Mouse (Mus musculus) stomach, postnatal 0 days (tissue): ENCODE measurements around the gene Nhs. TPM values are rescaled to one million over a fixed set of nuclear protein-coding genes. Genes with fewer than 3 reads are reported as not detected.
A peak's percentile ranks its signal among the peaks of the same experiment; 100 is the strongest.

ENCODE experiments used
- ATAC-seq: fragments of 200-750 bp; cut with Nextera tagmentation; 2 replicates; pipeline ENCODE4 v1.8.0; 2017; ENCODE audit not compliant: low FRiP score, low TSS enrichment
- DNase-seq: peaks from one replicate; pipeline ENCODE4 v3.0.0-alpha.2; 2016; ENCODE audit warnings: low spot score
- H3K27ac ChIP-seq: fragments of 300-500 bp; sonication (generic); replicated peaks from 2 replicates; pipeline ENCODE4 v1.5.1; 2014; ENCODE audit warnings: mild to moderate bottlenecking, control low read depth
- H3K27me3 ChIP-seq: fragments of 300-500 bp; sonication (generic); 2 replicates; pipeline ENCODE4 v1.6.1; 2014; ENCODE audit warnings: low read length; ENCODE audit not compliant: control insufficient read depth, insufficient read depth
- H3K36me3 ChIP-seq: fragments of 300-500 bp; sonication (generic); 2 replicates; pipeline ENCODE4 v1.6.1; 2014; ENCODE audit warnings: low read length, mixed read lengths; ENCODE audit not compliant: control insufficient read depth, insufficient read depth
- H3K4me1 ChIP-seq: fragments of 300-500 bp; sonication (generic); replicated peaks from 2 replicates; pipeline ENCODE4 v1.6.1; 2014; ENCODE audit warnings: antibody characterized with exemption; ENCODE audit not compliant: control insufficient read depth, insufficient read depth
- H3K4me2 ChIP-seq: fragments of 300-500 bp; sonication (generic); replicated peaks from 2 replicates; pipeline ENCODE4 v1.6.1; 2014; ENCODE audit warnings: low read depth, mild to moderate bottlenecking, control low read depth, moderate library complexity
- H3K4me3 ChIP-seq: fragments of 300-500 bp; sonication (generic); 2 replicates; pipeline ENCODE4 v1.5.1; 2014; ENCODE audit warnings: low read depth, low read length, control low read depth
- H3K9ac ChIP-seq: fragments of 300-500 bp; sonication (generic); 2 replicates; pipeline ENCODE4 v1.6.1; 2014; ENCODE audit warnings: mild to moderate bottlenecking, low read length, control low read depth, mixed read lengths
- H3K9me3 ChIP-seq: fragments of 300-500 bp; sonication (generic); 2 replicates; pipeline ENCODE4 v1.6.1; 2016; ENCODE audit warnings: low read length; ENCODE audit not compliant: control insufficient read depth
- CTCF ChIP-seq: IDR thresholded peaks from 2 replicates; pipeline ENCODE4 v1.5.1; 2016; ENCODE audit warnings: antibody characterized with exemption, low read depth, mild to moderate bottlenecking, moderate library complexity
- EP300 ChIP-seq: optimal IDR thresholded peaks from 2 replicates; pipeline ENCODE3; 2016; ENCODE audit warnings: antibody characterized with exemption
- WGBS: fragments of 180-500 bp; shearing (Covaris S2); extraction: QIAGEN DNeasy Blood & Tissue Kit; methylation state at CpG from one replicate; pipeline ENCODE4 v1.1.7; 2014; 5-methylcytosine and 5-hydroxymethylcytosine counted together
- polyA plus RNA-seq: library from polyadenylated mRNA; unstranded; fragments of >200 nt; fragmentation: Nextera tagmentation; extraction: Ambion mirVana; gene quantifications from 2 replicates; pipeline ENCODE4 v1.2.1, GENCODE M21; 2015

The Nhs gene
- polyA plus RNA-seq, 1 experiment from 2014 or later, result 0.57 TPM

- no peak for TF ChIP-seq EP300
- no peak for TF ChIP-seq CTCF
- H3K4me3 ChIP-seq, result no peak overlapping the region
- no peaks in the 10 kb centered on the region for H3K27me3 ChIP-seq
- H3K4me2 ChIP-seq, result no peak overlapping the region
- ATAC-seq, result no peak
- H3K36me3 ChIP-seq, result no peaks in the 10 kb centered on the region
- DNase-seq, result no peak
- no peak overlapping the region for H3K27ac ChIP-seq
- H3K4me1 ChIP-seq, result no peaks in the 10 kb centered on the region
- no peaks in the 10 kb centered on the region for H3K9me3 ChIP-seq
- no peak overlapping the region for H3K9ac ChIP-seq
These were observed 115.4 kb downstream of the Nhs start for GRCm38 (mm10) chrX:162044109-162044508.

DNA sequence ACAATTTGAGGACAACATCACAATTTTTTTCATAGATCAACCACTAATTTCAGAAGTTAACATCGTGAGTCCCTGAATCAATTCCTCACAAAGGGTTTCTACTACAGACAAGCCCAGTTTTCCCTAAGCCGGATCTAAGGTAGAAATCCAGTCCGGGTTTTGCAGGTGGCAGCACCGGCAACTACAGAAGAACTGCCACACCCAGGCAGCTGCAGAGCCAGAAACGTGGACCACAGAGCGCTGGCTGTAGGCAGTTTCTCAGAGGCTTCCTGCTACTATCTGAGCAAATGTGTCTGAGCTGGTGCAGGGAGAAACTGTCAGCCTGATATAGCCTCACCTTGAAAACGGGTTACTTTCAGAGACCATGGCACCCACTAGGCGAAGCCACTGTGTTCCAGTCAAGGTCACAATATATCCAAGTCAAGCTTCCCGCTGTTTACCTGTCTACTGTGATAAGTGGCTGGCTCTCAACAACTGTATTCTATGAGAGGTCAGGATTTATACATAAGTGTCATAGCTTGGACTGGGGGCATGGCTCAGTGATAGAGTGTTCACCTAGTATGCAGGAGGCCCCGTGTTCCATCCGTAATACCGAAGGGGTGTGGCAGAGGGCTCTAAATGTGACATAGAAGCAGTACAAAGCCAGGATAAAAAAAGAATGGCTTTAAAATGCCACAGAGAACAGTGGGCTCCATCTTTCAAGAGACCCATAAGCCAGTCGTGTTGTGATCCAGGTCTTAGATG is 134.1 kb downstream of the Nhs start:
- DNase-seq (peak; percentile 51), ATAC-seq (no peak)
- 23% methylated on average over 13 of the region's 13 CpGs for WGBS
- Histone ChIP-seq H3K4me3 (no peak overlapping the region), H3K4me2 (no peak overlapping the region), H3K36me3 (no peaks in the 10 kb centered on the region), H3K27me3 (no peaks in the 10 kb centered on the region), H3K9me3 (no peaks in the 10 kb centered on the region), H3K27ac (no peak overlapping the region), H3K4me1 (no peaks in the 10 kb centered on the region), H3K9ac (no peak overlapping the region)
- TF ChIP-seq CTCF, result no peak
- no peak for TF ChIP-seq EP300

- Histone ChIP-seq H3K27ac (no peak overlapping the region), H3K4me2 (no peak overlapping the region), H3K4me1 (no peaks in the 10 kb centered on the region), H3K27me3 (no peaks in the 10 kb centered on the region), H3K36me3 (no peaks in the 10 kb centered on the region), H3K9me3 (no peaks in the 10 kb centered on the region), H3K9ac (no peak overlapping the region), H3K4me3 (no peak overlapping the region)
- TF ChIP-seq EP300 (no peak), CTCF (no peak)
- no peak for DNase-seq
- 74% methylated on average over 3 of the region's 3 CpGs for WGBS
- ATAC-seq, result no peak
These were observed 137.8 kb downstream of the Nhs start for GRCm38 (mm10) chrX:162021724-162022123.

DNA sequence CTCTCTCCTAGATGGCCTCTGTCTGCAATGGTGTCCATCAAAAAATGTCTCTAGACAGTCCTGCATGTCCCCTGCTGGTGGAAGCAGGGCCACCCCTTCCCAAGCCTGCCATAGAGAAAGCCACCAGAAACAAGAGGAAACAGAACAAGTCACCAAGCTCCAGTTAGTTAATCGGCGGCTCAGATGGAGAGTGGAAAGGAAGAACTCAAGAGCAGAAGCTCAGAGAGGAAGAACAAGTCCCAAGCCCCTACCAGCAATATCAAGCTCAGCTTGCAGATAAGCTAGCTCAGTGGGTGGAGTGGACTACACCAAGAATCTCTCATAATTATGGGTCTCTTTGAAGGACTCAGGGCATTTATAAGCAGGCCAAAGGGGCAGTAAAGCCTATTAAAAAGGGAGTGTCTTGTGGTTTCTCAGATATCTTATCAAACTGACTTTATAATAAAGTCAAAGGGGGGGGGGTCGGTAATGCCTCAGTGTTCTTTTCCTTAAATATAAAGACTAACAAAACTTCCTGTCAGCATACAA is 139.4 kb downstream of the Nhs start:
- no peaks in the 10 kb centered on the region for H3K27me3 ChIP-seq
- 62% methylated on average over 3 of the region's 3 CpGs for WGBS
- DNase-seq (no peak), ATAC-seq (no peak)
- no peaks in the 10 kb centered on the region for H3K4me1 ChIP-seq
- TF ChIP-seq EP300 (no peak), CTCF (no peak)
- no peaks in the 10 kb centered on the region for H3K9me3 ChIP-seq
- no peak overlapping the region for H3K4me3 ChIP-seq
- no peak overlapping the region for H3K27ac ChIP-seq
- H3K4me2 ChIP-seq, result no peak overlapping the region
- H3K9ac ChIP-seq, result no peak overlapping the region
- H3K36me3 ChIP-seq, result no peaks in the 10 kb centered on the region

DNA sequence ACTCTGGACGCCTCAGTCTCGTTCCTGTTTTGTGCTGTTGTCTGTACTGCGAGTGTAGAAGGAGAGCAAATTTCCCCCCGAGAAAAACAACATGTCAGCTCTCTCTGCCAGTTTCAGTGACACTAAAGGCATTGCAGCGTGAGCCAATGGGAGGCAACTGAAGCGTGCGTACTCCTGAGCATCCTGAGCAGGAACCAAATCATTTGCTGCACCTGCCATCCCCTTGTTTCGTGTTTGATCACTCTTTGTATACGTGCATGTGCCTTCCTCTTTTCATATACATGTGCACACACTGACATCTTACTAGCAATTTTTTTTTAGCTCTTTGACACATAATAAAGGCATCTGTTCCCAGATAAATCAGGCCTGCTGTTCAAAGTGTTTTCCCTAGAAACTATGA is 142.1 kb downstream of the Nhs start:
- Histone ChIP-seq H3K9me3 (no peaks in the 10 kb centered on the region), H3K36me3 (no peaks in the 10 kb centered on the region), H3K4me1 (no peaks in the 10 kb centered on the region), H3K9ac (no peak overlapping the region), H3K27me3 (no peaks in the 10 kb centered on the region), H3K4me2 (no peak overlapping the region), H3K27ac (no peak overlapping the region), H3K4me3 (no peak overlapping the region)
- WGBS, result 50% methylated on average over 9 of the region's 9 CpGs
- TF ChIP-seq CTCF (no peak), EP300 (no peak)
- no peak for DNase-seq
- no peak for ATAC-seq

- no peak overlapping the region for H3K9ac ChIP-seq
- H3K4me1 ChIP-seq, result no peaks in the 10 kb centered on the region
- TF ChIP-seq EP300, result no peak
- no peak for TF ChIP-seq CTCF
- no peak overlapping the region for H3K27ac ChIP-seq
- ATAC-seq (no peak), DNase-seq (no peak)
- H3K36me3 ChIP-seq, result no peaks in the 10 kb centered on the region
- WGBS, result 66% methylated on average over 4 of the region's 4 CpGs
- no peak overlapping the region for H3K4me3 ChIP-seq
- H3K4me2 ChIP-seq, result no peak overlapping the region
- no peaks in the 10 kb centered on the region for H3K27me3 ChIP-seq
- H3K9me3 ChIP-seq, result no peaks in the 10 kb centered on the region
These were observed 147.0 kb downstream of the Nhs start for GRCm38 (mm10) chrX:162012570-162012969.
